Mouse (Mus musculus): ENCODE data around the gene Tnip2. TPM values are rescaled to one million over a fixed set of nuclear protein-coding genes. Genes with fewer than 3 reads are reported as not detected.

Tnip2 gene
- polyA plus RNA-seq, 1 experiment from 2014 or later, result 6.2 TPM

GRCm38 (mm10) chr5:34527352-34527751, 13.6 kb upstream of the Tnip2 start:
- no peak overlapping the region for H3K27ac ChIP-seq (ENCODE audit: low read length)
- H3K27me3 ChIP-seq (ENCODE audit: control insufficient read depth, insufficient read depth, low read depth, low read length), result no peaks in the 10 kb centered on the region; the same call in 1 of the 2 replicates
- 79% methylated on average over 2 of the region's 2 CpGs for WGBS (ENCODE audit: insufficient replicate concordance)
- peaks cover 18% of the 10 kb centered on the region for H3K4me1 ChIP-seq (ENCODE audit: control insufficient read depth, low read depth, low read length)
- H3K9me3 ChIP-seq (replicated peaks; ENCODE audit: control insufficient read depth, low read length), result no peaks in the 10 kb centered on the region
- no peak overlapping the region for H3K4me3 ChIP-seq (ENCODE audit: low read depth, low read length)
- H3K36me3 ChIP-seq (ENCODE audit: control insufficient read depth, insufficient read depth), result no peaks in the 10 kb centered on the region
- H3K4me2 ChIP-seq (ENCODE audit: low read depth, low read length), result no peak overlapping the region
- no peak for ATAC-seq (ENCODE audit: low read depth)
- no peak overlapping the region for H3K9ac ChIP-seq (ENCODE audit: low read depth, low read length)

DNA sequence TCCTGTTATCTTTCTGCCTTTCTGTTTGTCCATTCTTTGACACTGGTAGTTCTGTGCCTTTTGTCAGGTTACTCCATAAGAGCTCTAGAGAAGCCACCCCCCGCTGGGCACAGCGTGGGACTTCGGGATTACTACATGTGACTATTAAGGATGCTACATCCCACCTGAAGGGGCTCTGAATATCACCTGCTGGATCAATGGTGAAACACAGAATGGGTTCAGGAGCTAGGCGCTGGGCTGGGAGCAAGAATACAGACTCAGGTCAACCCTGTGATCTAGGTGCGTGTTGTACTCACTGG, 12.6 kb upstream of the Tnip2 start:
- ATAC-seq (ENCODE audit: low read depth), result no peak
- H3K27ac ChIP-seq (ENCODE audit: low read length), result peak overlapping the region; percentile 78
- no peaks in the 10 kb centered on the region; the same call in 1 of the 2 replicates for H3K27me3 ChIP-seq (ENCODE audit: control insufficient read depth, insufficient read depth, low read depth, low read length)
- no peaks in the 10 kb centered on the region for H3K36me3 ChIP-seq (ENCODE audit: control insufficient read depth, insufficient read depth)
- 54% methylated on average over 5 of the region's 5 CpGs for WGBS (ENCODE audit: insufficient replicate concordance)
- peak overlapping the region; percentile 81 for H3K4me3 ChIP-seq (ENCODE audit: low read depth, low read length)
- no peaks in the 10 kb centered on the region for H3K9me3 ChIP-seq (replicated peaks; ENCODE audit: control insufficient read depth, low read length)
- peak overlapping the region; percentile 72 for H3K9ac ChIP-seq (ENCODE audit: low read depth, low read length)
- peak overlapping the region; percentile 83 for H3K4me2 ChIP-seq (ENCODE audit: low read depth, low read length)
- peaks cover 18% of the 10 kb centered on the region for H3K4me1 ChIP-seq (ENCODE audit: control insufficient read depth, low read depth, low read length)

GRCm38 (mm10) chr5:34525663-34526476, 12.1 kb upstream of the Tnip2 start, which contains the start of gene Sh3bp2:
Gene Sh3bp2 (plus strand): TSS chr5:34525838.
- Histone ChIP-seq H3K36me3 (ENCODE audit: control insufficient read depth, insufficient read depth) (no peaks in the 10 kb centered on the region), H3K9ac (ENCODE audit: low read depth, low read length) (peak within 1 kb of the TSS; percentile 72), H3K4me3 (ENCODE audit: low read depth, low read length) (peak within 1 kb of the TSS; percentile 81), H3K27me3 (ENCODE audit: control insufficient read depth, insufficient read depth, low read depth, low read length) (no peaks in the 10 kb centered on the region; the same call in 1 of the 2 replicates), H3K4me2 (ENCODE audit: low read depth, low read length) (peak within 1 kb of the TSS; percentile 83), H3K9me3 (replicated peaks; ENCODE audit: control insufficient read depth, low read length) (no peaks in the 10 kb centered on the region), H3K4me1 (ENCODE audit: control insufficient read depth, low read depth, low read length) (peaks cover 20% of the 10 kb centered on the region), H3K27ac (ENCODE audit: low read length) (peak within 1 kb of the TSS; percentile 78)
- WGBS (ENCODE audit: insufficient replicate concordance), result under 1% methylated on average over 38 of the region's 38 CpGs
- ATAC-seq (ENCODE audit: low read depth), result peak; percentile 94

DNA sequence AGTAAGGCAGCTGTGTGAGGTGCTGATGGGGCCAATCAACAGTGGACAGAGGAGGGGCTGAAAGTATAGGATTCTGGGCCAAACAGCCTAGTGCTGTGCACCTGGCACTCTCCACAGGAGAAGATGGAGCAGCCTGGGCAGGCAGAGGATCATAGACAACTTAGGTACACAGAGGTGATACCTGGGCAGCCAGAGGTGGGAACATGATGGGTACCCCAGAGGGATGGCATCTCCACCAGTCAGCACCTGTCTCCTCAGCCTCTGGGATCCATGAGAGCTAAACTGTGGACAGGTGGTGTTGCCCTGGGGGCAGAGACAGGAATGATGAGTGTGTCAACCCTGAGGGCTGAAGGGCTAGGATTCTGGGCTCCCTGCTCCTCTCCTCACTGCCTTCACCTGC, 10.7 kb upstream of the Tnip2 start:
- no peak overlapping the region for H3K27ac ChIP-seq (ENCODE audit: low read length)
- no peaks in the 10 kb centered on the region; the same call in 1 of the 2 replicates for H3K27me3 ChIP-seq (ENCODE audit: control insufficient read depth, insufficient read depth, low read depth, low read length)
- no peak overlapping the region for H3K4me3 ChIP-seq (ENCODE audit: low read depth, low read length)
- no peaks in the 10 kb centered on the region for H3K9me3 ChIP-seq (replicated peaks; ENCODE audit: control insufficient read depth, low read length)
- ATAC-seq (ENCODE audit: low read depth), result no peak
- no peak overlapping the region for H3K9ac ChIP-seq (ENCODE audit: low read depth, low read length)
- peaks cover 28% of the 10 kb centered on the region for H3K4me1 ChIP-seq (ENCODE audit: control insufficient read depth, low read depth, low read length)
- no peaks in the 10 kb centered on the region for H3K36me3 ChIP-seq (ENCODE audit: control insufficient read depth, insufficient read depth)
- H3K4me2 ChIP-seq (ENCODE audit: low read depth, low read length), result no peak overlapping the region

- WGBS (ENCODE audit: insufficient replicate concordance), result 41% methylated on average over 4 of the region's 4 CpGs
- no peaks in the 10 kb centered on the region for H3K9me3 ChIP-seq (replicated peaks; ENCODE audit: control insufficient read depth, low read length)
Measured at GRCm38 (mm10) chr5:34523958-34524485, 10.2 kb upstream of the Tnip2 start.

GRCm38 (mm10) chr5:34521337-34521736, 7.5 kb upstream of the Tnip2 start:
- WGBS (ENCODE audit: insufficient replicate concordance), result 58% methylated on average over 3 of the region's 3 CpGs
- Histone ChIP-seq H3K4me2 (ENCODE audit: low read depth, low read length) (no peak overlapping the region), H3K4me3 (ENCODE audit: low read depth, low read length) (no peak overlapping the region), H3K27me3 (ENCODE audit: control insufficient read depth, insufficient read depth, low read depth, low read length) (no peaks in the 10 kb centered on the region; the same call in 1 of the 2 replicates), H3K9me3 (replicated peaks; ENCODE audit: control insufficient read depth, low read length) (no peaks in the 10 kb centered on the region), H3K4me1 (ENCODE audit: control insufficient read depth, low read depth, low read length) (peaks cover 20% of the 10 kb centered on the region), H3K9ac (ENCODE audit: low read depth, low read length) (no peak overlapping the region), H3K36me3 (ENCODE audit: control insufficient read depth, insufficient read depth) (no peaks in the 10 kb centered on the region), H3K27ac (ENCODE audit: low read length) (no peak overlapping the region)
- ATAC-seq (ENCODE audit: low read depth), result no peak

More at GRCm38 (mm10) chr5:34523958-34524485, 10.2 kb upstream of the Tnip2 start:
- peaks cover 28% of the 10 kb centered on the region for H3K4me1 ChIP-seq (ENCODE audit: control insufficient read depth, low read depth, low read length)
- no peak for ATAC-seq (ENCODE audit: low read depth)
- no peaks in the 10 kb centered on the region; the same call in 1 of the 2 replicates for H3K27me3 ChIP-seq (ENCODE audit: control insufficient read depth, insufficient read depth, low read depth, low read length)
- H3K4me2 ChIP-seq (ENCODE audit: low read depth, low read length), result no peak overlapping the region
- no peak overlapping the region for H3K4me3 ChIP-seq (ENCODE audit: low read depth, low read length)
- no peaks in the 10 kb centered on the region for H3K36me3 ChIP-seq (ENCODE audit: control insufficient read depth, insufficient read depth)
- no peak overlapping the region for H3K27ac ChIP-seq (ENCODE audit: low read length)
- no peak overlapping the region for H3K9ac ChIP-seq (ENCODE audit: low read depth, low read length)

DNA sequence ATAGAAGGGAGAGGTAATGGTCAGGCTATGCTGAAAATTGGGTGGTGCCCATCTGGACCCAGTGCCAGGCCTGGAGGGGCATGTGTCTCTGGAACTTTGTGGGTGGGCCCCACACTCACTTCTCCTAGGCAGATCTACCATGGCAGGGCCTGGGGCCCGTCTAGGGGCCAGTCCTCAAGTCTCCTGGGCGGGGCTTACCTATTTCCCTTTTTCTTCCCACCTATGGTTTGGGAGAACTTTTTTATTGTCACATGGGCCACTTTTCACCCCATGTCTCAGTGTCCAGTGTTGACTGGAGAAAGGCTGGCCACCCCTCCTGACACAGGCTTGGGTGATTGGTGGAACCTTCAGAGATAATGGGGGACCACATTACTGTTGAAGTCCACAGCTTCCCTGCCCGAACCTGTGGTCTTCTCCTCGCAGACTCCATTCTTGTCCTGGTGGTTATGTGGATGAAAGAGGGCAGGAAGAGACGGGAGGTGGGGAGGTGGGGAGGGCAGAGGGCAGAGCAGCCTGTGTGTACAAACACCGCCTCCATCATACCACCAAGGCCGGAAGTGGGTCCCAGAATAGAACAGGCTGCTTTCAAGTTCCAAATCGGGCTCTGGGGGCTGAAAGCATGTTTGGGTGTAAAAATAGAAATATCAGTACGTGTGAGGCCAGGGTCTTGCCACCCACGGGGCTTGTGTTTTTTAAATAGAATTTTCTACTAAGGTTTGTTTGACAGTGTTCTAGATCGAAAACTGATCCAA, 6.8 kb upstream of the Tnip2 start:
- Histone ChIP-seq H3K9ac (ENCODE audit: low read depth, low read length) (no peak overlapping the region), H3K27ac (ENCODE audit: low read length) (no peak overlapping the region), H3K4me1 (ENCODE audit: control insufficient read depth, low read depth, low read length) (peaks cover 16% of the 10 kb centered on the region), H3K4me2 (ENCODE audit: low read depth, low read length) (peak overlapping the region; percentile 6; the same call in 1 of the 2 replicates), H3K27me3 (ENCODE audit: control insufficient read depth, insufficient read depth, low read depth, low read length) (no peaks in the 10 kb centered on the region; the same call in 1 of the 2 replicates), H3K9me3 (replicated peaks; ENCODE audit: control insufficient read depth, low read length) (no peaks in the 10 kb centered on the region), H3K36me3 (ENCODE audit: control insufficient read depth, insufficient read depth) (no peaks in the 10 kb centered on the region), H3K4me3 (ENCODE audit: low read depth, low read length) (no peak overlapping the region)
- 18% methylated on average over 11 of the region's 11 CpGs for WGBS (ENCODE audit: insufficient replicate concordance)
- ATAC-seq (ENCODE audit: low read depth), result 0 out of 2 replicates have a peak, but pooled peaks have one; percentile 4

- H3K27ac ChIP-seq (ENCODE audit: low read length), result no peak overlapping the region
- H3K9me3 ChIP-seq (replicated peaks; ENCODE audit: control insufficient read depth, low read length), result no peaks in the 10 kb centered on the region
- no peak for ATAC-seq (ENCODE audit: low read depth)
- no peak overlapping the region for H3K4me3 ChIP-seq (ENCODE audit: low read depth, low read length)
- H3K36me3 ChIP-seq (ENCODE audit: control insufficient read depth, insufficient read depth), result no peaks in the 10 kb centered on the region
- no peaks in the 10 kb centered on the region; the same call in 1 of the 2 replicates for H3K27me3 ChIP-seq (ENCODE audit: control insufficient read depth, insufficient read depth, low read depth, low read length)
- H3K4me1 ChIP-seq (ENCODE audit: control insufficient read depth, low read depth, low read length), result peaks cover 18% of the 10 kb centered on the region
- no peak overlapping the region for H3K9ac ChIP-seq (ENCODE audit: low read depth, low read length)
- H3K4me2 ChIP-seq (ENCODE audit: low read depth, low read length), result no peak overlapping the region
- 62% methylated on average over 9 of the region's 9 CpGs for WGBS (ENCODE audit: insufficient replicate concordance)
Measured at GRCm38 (mm10) chr5:34519389-34519910, 5.7 kb upstream of the Tnip2 start.
